Mouse (Mus musculus): ENCODE measurements at regions not wholly inside any gene's neighbourhood (a gene's known extent, or its start where the extent isn't known, plus 50 kb on each side); places are given as distances from the start of the nearest gene placed in this dataset.
"Not testable (repeated sequence)": the region's sequence is repeated elsewhere in the genome, so short reads cannot be mapped to it uniquely, and the experiment has no call there.

GRCm38 (mm10) chr12:45594689-45595088, 520.2 kb upstream of the Stxbp6 start:
- no peak for DNase-seq (ENCODE audit: low read depth, low spot score)

GRCm38 (mm10) chr12:45590191-45590590, 515.7 kb upstream of the Stxbp6 start:
- no peak for DNase-seq (ENCODE audit: low read depth, low spot score)

DNA sequence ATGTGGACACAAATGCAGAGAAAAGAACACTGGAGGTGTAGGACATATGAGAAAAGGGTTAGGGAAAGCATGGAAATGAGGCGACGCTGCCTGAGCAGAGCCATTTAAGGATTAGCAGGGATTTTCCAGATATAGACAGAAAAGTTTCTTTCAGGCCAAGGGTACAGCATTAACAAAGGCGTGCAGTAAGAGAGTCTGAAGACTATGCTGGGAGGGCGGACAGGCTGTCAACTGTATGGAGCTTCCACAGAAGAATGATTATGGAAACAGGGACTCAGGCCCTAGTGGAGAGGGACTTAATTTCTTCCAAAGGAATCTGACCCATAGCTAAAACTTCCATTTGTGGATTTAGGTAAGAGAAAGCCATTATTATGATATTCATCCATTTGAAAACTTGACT, 511.3 kb upstream of the Stxbp6 start:
- no peak for DNase-seq (ENCODE audit: low read depth, low spot score)

- no peak for DNase-seq (ENCODE audit: low read depth, low spot score)
Measured at GRCm38 (mm10) chr12:45563325-45564030, 489.0 kb upstream of the Stxbp6 start.

DNA sequence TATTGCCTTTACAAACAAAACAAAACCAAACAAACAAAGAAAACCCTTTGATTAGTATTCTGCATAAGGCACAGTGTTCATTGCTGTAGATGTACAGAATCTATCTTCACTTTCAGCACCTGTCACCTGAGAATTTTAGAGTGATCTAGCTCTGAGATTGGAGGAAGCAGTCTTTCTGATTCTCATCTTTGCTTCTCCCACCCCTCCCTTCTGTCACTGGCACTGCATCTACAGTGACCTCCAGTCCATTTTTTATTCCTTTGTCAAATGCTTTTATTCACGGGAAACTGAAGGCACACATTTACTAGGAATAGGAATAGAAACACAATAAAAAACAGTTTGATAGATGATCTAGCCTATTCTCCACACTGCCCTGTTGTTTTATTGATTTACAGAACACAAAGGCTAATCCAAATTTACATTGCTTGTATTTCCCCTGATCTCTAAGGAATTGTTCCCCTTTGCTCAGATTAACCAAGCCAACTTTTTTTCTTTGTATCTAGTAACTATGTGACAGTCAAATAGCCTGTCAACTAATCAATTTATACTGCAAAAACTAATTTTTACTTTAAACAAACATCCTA, 488.2 kb upstream of the Stxbp6 start:
- no peak for DNase-seq (ENCODE audit: low read depth, low spot score)

DNA sequence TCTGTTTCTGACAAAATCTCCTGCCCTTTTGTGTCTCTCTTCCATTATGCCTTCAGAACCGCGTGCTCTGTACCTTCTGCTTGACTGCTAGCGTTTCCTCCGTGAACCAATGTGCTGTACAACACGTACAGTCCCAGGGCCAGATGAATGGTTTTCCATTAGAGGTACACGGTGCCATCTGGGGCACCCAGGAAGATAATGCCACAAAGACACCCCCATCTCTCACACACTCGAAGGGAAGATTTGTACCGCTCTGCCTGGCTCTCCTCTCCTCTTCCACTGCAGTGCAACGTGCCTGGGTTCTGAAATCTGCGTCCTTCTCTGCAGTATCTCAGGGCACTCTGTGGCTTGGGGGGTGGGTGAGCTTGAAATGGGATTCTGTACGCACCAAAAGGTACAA, 487.4 kb upstream of the Stxbp6 start:
- no peak for DNase-seq (ENCODE audit: low read depth, low spot score)

GRCm38 (mm10) chr12:45561362-45561761, 486.9 kb upstream of the Stxbp6 start:
- DNase-seq (ENCODE audit: low read depth, low spot score), result no peak

GRCm38 (mm10) chr12:45549906-45550305, 475.4 kb upstream of the Stxbp6 start:
- DNase-seq (ENCODE audit: low read depth, low spot score), result not testable (repeated sequence)

- no peak for DNase-seq (ENCODE audit: low read depth, low spot score)
Measured at GRCm38 (mm10) chr12:45519554-45519953, 445.0 kb upstream of the Stxbp6 start.

DNA sequence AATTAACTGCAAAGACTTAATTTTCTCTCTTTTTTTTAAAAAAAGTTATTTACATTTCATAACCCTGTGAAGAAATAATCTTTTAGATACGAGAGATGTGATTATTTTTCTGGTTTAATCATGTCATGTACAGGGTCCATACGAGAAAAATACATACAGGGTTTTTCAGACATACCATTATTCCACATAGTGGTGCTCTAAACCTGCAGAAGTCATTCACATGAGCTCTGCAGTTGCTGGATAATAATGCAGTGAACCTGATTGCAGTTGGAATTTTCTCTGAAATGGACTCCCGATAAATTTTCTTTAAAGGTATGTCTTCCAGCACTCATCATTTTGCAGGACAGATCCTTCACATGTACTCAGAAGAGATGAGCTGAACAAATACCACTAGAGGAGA, 439.9 kb upstream of the Stxbp6 start:
- no peak for DNase-seq (ENCODE audit: low read depth, low spot score)

GRCm38 (mm10) chr12:45507400-45507982, 433.0 kb upstream of the Stxbp6 start:
- peak; percentile 17 for DNase-seq (ENCODE audit: low read depth, low spot score)

- DNase-seq (ENCODE audit: low read depth, low spot score), result peak; percentile 10
Measured at GRCm38 (mm10) chr12:45499834-45500233, 425.3 kb upstream of the Stxbp6 start.

DNA sequence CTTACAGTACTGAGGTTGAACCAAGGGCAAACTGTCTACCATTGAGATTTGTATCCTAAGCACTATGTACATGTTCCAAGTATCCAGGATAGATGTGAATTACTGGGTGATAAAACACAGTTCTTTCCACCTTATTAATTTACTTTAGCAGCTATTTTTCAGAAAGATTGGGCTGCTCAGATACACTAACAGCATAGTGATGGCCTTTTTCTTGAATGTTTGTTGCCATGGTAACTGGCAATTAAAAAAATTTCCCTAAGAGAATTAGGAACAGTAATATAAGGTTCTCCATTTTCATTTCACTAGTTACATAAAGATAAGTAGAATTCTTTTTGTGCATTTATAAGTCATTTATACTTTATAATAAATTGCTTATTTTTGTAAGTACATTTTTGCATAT, 423.7 kb upstream of the Stxbp6 start:
- DNase-seq (ENCODE audit: low read depth, low spot score), result no peak

DNA sequence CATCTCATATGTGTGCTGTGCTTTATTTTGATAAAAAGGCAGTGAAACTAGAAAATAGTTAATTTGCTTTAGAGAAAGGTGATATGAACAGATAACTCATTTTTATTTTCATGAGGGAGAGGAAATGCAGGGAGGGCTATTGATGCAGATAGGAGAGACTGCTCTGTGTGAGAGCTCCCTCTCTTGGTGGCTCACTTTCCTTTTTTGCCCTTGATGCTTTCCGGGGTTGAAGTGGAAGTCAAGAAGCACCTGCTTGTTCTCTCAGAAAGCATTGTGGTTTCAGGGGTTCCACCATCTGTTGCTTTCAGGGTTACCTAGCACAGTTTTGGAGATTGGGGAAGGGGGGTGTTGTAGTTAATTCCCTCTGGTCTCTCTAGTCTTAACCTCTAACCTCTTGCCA, 414.5 kb upstream of the Stxbp6 start:
- no peak for DNase-seq (ENCODE audit: low read depth, low spot score)

- no peak for DNase-seq (ENCODE audit: low read depth, low spot score)
Measured at GRCm38 (mm10) chr12:45476881-45477280, 402.4 kb upstream of the Stxbp6 start.

DNA sequence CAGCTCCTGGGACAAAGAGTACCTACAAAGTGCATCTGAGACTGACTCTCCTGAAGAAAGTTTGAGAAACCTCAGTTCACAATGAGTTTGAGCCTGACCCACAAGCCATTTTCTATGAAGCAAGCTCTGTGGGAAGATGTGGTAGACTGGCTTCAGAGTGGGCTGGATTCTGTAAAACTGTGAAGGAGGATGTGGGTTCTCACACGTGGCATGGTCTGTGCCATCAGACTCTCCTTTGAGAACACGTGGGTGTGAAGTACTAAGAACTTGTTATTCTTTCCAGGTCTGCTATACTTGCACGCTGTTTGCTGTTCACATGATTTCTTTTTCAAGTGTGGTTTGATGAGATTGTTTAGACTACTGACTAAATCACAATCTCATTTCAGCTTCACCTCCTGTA, 393.6 kb upstream of the Stxbp6 start:
- DNase-seq (ENCODE audit: low read depth, low spot score), result no peak

- DNase-seq (ENCODE audit: low read depth, low spot score), result peak; percentile 29
Measured at GRCm38 (mm10) chr12:45467058-45467457, 392.5 kb upstream of the Stxbp6 start.

GRCm38 (mm10) chr12:45466066-45466465, 391.6 kb upstream of the Stxbp6 start:
- peak; percentile 34 for DNase-seq (ENCODE audit: low read depth, low spot score)

DNA sequence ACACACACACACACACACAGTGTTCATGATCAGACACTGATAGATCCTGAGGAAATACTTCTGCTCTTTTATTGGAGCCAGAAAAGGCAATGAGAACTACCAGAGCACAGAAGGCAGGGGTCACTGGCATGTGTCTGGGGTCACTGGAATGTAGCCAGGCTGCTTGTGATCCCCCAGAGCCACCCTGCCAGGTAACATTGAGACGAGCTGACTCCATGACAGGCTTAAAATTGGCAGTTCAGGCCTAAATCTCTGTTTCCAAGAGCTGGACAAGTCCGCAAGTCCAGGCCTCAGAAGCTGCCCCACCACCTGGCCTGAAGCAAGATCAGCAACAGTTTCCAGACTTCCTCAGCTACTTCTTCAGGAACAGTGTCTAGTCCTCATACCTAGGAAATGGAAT, 390.4 kb upstream of the Stxbp6 start:
- no peak for DNase-seq (ENCODE audit: low read depth, low spot score)

GRCm38 (mm10) chr12:45458746-45459145, 384.2 kb upstream of the Stxbp6 start:
- DNase-seq (ENCODE audit: low read depth, low spot score), result not testable (repeated sequence)

- DNase-seq (ENCODE audit: low read depth, low spot score), result peak; percentile 78
Measured at GRCm38 (mm10) chr12:45443512-45444190, 369.1 kb upstream of the Stxbp6 start.

DNA sequence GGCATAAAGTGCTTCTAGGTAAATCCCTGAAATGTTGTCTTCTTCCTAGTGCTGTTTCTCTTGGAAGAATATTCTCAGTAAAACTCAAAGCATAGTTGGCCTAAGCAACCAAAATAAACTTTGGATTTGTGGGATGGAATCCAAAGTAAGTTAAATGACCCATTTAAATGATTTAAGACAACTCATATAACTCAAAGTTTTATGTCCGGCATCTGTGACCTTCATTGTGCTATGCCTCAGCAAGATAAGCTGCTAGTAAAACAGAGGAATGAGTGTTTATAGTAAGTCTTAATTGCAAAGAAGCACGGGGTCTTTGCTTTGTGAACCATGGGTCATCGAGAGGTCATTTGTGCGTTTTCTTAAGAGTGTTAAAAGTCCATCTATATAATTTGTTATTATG, 368.0 kb upstream of the Stxbp6 start:
- DNase-seq (ENCODE audit: low read depth, low spot score), result no peak

- DNase-seq (ENCODE audit: low read depth, low spot score), result no peak
Measured at GRCm38 (mm10) chr12:45439745-45440144, 365.2 kb upstream of the Stxbp6 start.

Data from ES-CJ7 (cell line).